Mouse (Mus musculus): ENCODE measurements around the gene Kazn.

GRCm38 (mm10) chr4:142223898-142224645 is 15.1 kb downstream of the Kazn start:
- no peak for TF ChIP-seq MAX (IDR thresholded peaks at IDR 0.05)
- no peak for TF ChIP-seq CTCF (IDR thresholded peaks at IDR 0.05; ENCODE audit: control insufficient read depth, insufficient read depth, insufficient read length)
- TF ChIP-seq CEBPB (IDR thresholded peaks at IDR 0.05; ENCODE audit: low read depth), result no peak

Measured in C2C12 (cell line).